Mouse (Mus musculus) cerebellum, postnatal 4 days (tissue): Measurements from ENCODE around the gene Fh1.

Experiments used
- DNase-seq, 2 experiments: peaks; one replicate each; pipeline ENCODE4 v3.0.0; 2022; ENCODE audit warnings: low spot score in 2 of 2, mixed read lengths in 1 of 2

The Fh1 gene

DNA sequence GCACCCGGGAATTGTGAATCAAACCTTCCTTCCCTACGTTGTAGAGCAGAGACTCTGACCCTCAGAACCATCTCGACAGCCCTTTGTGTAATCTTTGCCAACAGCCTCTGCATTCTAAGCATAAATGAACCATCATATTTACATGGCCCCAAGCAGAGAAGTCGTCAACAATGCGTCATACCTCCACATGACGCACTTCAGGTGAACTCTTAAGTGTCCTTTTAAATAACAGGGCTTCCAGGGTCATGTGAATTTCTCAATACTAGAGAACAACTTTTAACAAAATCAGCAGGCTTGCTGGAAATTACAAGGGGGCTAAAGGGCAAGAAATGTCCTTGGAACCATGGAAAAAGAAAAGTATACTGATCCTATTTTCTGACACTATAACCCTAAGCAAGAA lies 1.8 kb downstream of the Fh1 start:
- no peak for DNase-seq

DNA sequence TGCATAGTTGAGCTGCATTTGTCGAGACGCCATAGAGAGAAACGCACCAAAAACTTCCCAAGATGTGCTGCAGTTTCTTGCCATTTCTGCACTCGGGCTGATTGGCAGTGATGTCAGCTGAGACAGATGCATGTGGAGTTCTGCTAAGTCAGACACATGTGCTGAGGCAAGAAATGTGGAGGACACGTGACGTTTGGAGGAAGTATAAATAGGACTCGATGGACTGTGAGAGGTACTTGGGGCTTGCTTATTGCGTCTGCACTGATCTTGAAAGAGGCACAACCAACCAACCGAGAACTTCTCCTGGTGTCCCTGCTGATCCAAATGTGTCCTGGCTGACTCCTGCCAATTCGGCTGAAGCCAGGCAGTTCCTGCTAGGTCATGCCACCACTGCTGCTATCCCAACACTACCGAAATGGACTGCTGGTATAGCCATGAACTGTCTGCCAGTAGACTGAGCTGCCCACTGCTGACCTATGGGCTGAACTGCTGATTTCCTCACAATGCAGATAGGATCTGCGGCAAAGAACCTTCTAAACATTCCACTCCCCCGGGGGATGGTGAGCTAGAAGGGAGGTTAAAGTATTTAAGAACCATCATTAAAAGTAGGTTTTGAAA lies 5.5 kb downstream of the Fh1 start, which contains the start of gene Kmo:
Kmo (plus strand) TSS at position 568 of the 618 bp plus-strand sequence.
- DNase-seq = no peak

DNA sequence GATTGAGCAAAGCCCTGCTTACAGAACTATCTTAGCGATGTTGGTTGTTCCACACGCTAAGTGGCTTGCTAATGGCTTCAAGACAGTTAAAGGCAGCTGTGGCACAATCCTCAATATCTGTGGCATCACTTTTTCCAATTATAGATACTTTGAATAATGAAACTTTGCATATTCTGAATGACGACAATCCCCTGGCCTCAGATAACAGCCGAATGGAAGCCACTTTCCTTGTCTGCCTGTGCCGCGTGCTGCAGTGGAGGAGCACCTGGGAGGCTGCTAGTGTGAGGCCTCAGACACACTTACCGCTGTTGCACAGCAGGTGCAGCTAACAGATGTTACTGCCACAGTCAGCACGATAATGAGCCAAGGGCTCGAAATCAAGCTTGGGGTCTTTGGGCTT lies 10.4 kb downstream of the Fh1 start:
- no peak for DNase-seq

DNA sequence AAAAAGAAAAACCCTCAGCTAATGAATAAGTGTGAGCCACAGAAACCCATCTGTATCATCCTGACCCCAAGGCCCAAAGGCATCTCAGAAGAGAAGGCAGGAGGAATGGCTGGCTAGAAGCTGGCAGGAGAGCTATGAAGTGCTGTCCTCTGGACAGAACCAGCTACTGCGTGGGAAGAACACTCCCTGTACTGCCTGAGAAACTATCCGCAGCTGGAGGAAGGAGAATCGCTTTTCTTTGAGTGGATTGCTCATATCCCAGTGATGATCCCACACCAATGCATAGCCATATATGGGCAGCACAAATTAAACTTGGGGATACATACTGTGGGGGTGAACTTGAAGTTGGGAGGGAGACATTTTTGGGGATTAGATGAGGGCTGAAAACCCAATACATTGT lies 16.7 kb downstream of the Fh1 start:
- no peak for DNase-seq

DNA sequence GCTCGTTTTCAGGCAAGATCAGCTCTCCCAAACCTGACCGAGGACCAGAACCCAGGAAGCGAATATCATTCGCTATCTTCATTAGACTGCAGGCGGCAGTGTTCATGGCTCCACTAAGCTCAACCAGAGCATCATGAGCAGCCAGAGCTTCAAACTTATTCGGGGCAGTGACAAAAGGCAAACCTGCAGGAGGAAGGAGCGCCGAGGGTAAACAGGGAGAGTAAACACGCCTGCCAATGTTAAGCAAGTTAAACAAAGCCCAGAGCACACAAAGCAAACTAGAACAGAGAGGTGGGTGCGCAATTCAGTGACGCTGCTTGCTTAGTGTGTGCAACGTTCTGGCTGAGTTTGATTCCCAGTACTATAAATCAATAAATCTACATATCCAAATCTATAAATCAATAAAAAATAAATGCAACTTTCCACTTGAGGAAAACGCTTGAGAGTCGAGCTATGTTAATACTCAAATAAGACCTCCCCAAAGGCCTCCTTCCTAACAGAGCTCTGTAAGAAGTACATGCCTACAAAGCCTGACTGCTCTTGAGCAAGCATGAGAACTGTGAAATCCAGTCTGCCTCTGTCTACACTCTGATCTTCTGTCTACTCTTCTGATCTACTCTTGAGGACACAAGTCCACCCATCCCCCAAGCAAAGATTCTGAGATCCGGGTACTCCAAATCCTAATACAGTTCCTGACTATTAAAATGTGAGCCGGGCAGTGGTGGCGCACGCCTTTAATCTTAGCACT lies 17.4 kb downstream of the Fh1 start:
- no peak for DNase-seq

DNA sequence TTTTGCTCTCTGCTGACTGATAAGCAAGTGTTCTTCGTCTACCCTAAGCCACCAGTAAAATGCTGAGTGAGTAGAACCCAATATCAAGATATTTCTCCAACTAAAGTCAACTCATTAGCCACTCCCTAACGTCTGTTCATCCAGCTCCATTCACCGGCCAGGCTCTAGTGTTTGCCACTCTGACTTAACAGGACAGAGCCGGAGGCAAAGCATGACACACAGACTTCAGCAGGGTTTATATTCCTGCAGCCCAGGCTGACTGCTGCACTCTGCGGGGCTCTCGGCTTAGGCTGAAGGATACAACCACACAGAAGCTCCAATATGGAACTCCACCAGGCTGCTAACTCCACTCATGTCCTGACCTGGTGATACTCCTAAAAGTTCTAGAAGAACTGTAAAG lies 18.1 kb downstream of the Fh1 start:
- no peak for DNase-seq

GRCm38 (mm10) chr1:175603390-175603789 lies 22.0 kb downstream of the Fh1 start:
- DNase-seq = peak in 1 of 2 experiments; percentile 7

DNA sequence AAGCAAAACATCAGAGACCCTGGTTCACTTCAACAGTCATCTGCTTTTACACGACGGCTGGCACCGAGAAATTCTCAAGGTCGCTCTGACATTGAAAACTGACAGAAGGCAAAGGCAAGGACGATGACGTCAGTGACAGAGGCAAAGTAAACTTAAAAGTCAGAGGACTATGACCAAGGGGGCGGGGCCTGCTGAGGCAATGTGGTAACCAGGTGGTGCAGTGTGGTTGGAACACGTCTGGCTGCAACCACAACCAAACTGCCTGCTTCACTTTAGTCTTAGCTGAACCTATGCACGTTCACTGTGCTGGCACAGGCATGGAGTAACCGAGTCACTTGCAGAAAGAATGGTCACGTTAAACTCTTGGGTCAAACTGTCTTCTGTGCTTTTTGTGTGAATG lies 23.2 kb downstream of the Fh1 start:
- DNase-seq = no peak

DNA sequence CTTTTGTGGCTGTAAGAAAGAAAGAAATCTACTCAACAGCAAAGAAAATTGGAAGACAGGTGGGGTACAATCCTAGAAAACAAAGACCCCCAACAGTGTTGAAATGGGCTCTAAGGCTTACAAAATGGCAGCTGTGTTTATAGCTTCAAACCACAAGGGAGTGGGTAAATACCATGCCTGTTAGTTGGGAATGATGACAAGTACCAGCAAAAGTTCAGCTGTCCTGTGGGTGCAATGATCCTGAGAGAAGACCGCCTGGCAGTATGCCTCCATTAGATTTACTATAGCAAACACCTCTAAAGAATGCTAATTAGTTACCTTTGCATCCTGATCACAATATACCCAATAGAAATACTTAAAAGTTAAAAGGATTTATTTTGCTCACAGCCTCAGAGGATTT lies 32.6 kb downstream of the Fh1 start:
- no peak for DNase-seq

DNA sequence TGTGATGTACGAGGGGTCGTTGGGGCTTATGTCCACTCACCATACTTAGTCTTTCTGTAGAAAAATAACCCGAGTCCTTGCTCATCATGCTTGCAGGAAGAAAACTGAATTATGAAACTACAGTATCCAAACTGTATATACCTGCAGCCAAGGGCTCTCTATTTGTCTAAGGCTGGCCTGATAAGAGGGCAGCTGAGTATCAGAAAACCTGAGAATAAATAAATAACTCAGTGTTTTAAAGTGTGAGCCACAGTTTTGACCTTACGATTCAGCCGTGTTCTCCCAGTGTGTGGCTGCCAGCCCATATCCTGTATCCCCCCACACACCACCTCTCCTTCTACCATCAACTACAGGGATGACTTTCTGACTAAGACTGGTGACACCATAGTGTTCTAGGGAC lies 38.8 kb downstream of the Fh1 start:
- no peak for DNase-seq

DNA sequence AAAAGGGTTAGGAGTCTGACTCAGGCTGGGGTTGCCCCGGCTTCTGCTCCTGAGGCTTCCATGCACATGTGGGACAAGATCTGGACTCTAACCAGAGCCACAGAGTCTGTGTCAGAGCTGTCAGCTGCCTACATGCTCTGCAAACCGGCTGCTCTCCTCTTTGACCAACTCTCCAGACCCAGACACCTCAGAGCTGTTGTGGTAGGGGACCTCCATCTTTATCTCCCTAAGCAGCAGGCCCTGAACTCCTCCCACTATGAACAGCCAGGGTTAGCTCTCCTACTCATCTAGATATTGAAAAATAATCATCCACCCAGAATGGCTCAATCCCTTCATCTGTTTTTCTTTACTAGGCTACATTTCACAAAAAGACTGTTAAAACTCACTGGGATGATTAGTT lies 40.2 kb downstream of the Fh1 start:
- DNase-seq = no peak

- no peak for DNase-seq
Observed at GRCm38 (mm10) chr1:175582799-175583198, 42.6 kb downstream of the Fh1 start.

DNA sequence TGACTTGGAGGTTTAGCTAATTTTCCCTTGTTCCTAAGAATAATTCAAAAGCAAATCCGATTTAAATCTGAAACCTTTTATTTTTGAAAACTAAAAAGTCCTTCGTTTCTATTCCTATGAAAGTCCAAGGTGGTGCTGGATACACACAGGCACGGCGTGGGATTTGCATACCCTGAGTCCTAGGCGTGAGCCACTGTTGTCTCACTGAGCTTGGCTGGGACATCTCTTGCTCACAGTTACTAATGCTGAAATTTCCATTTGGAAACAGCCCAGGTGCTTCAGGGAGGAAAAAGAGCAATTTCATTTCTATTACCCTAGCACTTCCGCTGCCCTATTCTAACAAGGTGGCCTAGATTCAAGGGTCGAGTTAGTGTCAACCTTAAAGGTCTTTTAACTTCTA lies 45.1 kb downstream of the Fh1 start:
- no peak for DNase-seq

DNA sequence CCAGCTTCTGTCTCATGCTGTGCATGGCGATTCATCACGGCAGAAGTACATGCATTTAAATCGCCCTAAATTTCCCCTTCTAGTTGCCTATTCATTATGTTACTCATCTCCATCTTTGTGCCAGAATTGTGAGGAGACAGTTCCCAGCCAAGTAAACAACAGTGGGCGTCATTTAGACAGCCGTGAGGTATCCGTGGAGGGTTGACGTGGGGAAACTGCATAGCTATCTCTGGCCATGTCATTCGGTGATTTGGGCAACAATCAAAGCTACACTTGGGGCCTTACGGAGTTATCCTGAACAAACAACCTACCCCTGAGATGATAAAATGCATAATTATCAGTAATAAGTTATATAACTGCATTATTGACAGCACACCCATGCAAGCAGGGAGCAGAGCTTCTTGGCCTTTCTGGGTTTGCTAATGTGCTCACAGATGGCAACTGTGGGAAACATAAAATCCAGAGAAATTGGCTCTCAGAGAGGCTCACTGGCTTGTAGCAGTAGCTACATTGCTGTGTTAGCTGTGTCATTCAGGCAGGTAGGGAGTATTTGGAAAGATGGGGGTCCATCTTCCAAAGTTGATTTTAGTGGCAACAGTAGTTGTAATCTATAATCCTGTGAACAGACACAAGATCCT lies 45.7 kb downstream of the Fh1 start:
- no peak for DNase-seq

- DNase-seq = no peak
Observed at GRCm38 (mm10) chr1:175578425-175579096, 46.9 kb downstream of the Fh1 start.

- no peak for DNase-seq
Observed at GRCm38 (mm10) chr1:175574129-175574528, 51.3 kb downstream of the Fh1 start.

GRCm38 (mm10) chr1:175565579-175566103 lies 59.8 kb downstream of the Fh1 start:
- no peak for DNase-seq

- no peak for DNase-seq
Observed at GRCm38 (mm10) chr1:175564321-175564720, 61.1 kb downstream of the Fh1 start.

DNA sequence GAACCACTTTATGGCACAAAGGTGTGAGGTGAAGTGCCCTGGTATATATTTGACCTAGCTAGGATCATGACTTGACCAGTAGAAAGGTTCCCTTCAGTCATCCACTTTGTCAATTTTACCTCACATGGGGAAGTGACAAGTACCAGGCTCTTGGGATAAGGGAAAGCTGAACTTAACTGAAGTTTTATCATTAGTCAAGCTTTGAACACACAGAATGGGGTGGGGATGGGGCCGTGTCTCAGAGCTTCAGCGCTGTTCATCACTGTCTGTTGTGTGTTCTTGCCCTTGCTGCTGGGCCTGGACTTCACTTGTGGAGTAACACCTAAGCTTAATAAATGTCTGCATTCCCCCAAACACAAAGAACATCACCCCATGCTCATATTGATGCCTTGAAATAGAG lies 63.1 kb downstream of the Fh1 start:
- no peak for DNase-seq

GRCm38 (mm10) chr1:175561806-175562205 lies 63.6 kb downstream of the Fh1 start:
- no peak for DNase-seq

GRCm38 (mm10) chr1:175554641-175555040 lies 70.8 kb downstream of the Fh1 start:
- no peak for DNase-seq

DNA sequence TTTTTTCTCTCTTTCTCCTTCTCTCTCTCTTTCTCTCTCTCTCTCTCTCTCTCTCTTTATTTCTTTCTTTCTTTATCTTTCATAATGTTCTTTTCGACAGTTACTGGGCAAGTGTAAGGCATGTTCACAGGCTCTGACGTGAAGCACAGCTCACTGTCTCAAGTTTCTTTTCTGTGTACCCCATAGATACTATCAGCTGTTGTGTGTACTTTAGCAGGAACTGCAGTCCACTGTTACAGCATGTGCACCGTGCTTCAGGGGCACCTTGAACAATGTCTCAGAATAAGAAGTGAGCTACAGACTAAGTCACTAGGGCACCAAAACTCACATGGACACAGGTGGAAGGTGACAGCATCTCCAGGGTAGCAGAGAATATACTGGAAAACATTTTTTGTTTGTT lies 73.0 kb downstream of the Fh1 start:
- DNase-seq = no peak
